Mouse (Mus musculus) midbrain, embryonic 11.5 days (tissue): ENCODE measurements at regions not wholly inside any gene's neighbourhood (a gene's known extent, or its start where the extent isn't known, plus 50 kb on each side); places are given as distances from the start of the nearest gene placed in this dataset.
A peak's percentile ranks its signal among the peaks of the same experiment; 100 is the strongest.

Experiments
- ATAC-seq: fragments of 200-750 bp; cut with Nextera tagmentation; 2 replicates; pipeline ENCODE4 v1.8.0; 2017; ENCODE audit warnings: moderate TSS enrichment, moderate library complexity; ENCODE audit not compliant: low FRiP score
- DNase-seq: peaks from one replicate; pipeline ENCODE4 v3.0.0; 2015; ENCODE audit warnings: low spot score; ENCODE audit errors: missing footprints
- H3K27ac ChIP-seq: fragments of 300-500 bp; sonication (generic); 2 replicates; pipeline ENCODE4 v1.5.1; 2014; ENCODE audit warnings: low read depth, low read length
- H3K27me3 ChIP-seq: fragments of 300-500 bp; sonication (generic); 2 replicates; pipeline ENCODE4 v1.6.1; 2014; ENCODE audit warnings: mild to moderate bottlenecking, low read length, moderate library complexity, mixed read lengths; ENCODE audit not compliant: control insufficient read depth, insufficient read depth
- H3K36me3 ChIP-seq: fragments of 300-500 bp; sonication (generic); 2 replicates; pipeline ENCODE4 v1.6.1; 2014; ENCODE audit warnings: mild to moderate bottlenecking, low read length, moderate library complexity, mixed read lengths; ENCODE audit not compliant: control insufficient read depth, insufficient read depth
- H3K4me1 ChIP-seq: fragments of 300-500 bp; sonication (generic); 2 replicates; pipeline ENCODE4 v1.6.1; 2014; ENCODE audit warnings: low read length; ENCODE audit not compliant: control insufficient read depth, insufficient read depth
- H3K4me2 ChIP-seq: fragments of 300-500 bp; sonication (generic); 2 replicates; pipeline ENCODE4 v1.6.1; 2014; ENCODE audit warnings: mild to moderate bottlenecking, moderate library complexity
- H3K4me3 ChIP-seq: fragments of 300-500 bp; sonication (generic); 2 replicates; pipeline ENCODE4 v1.5.1; 2014; ENCODE audit warnings: low read depth, low read length
- H3K9ac ChIP-seq: fragments of 300-500 bp; sonication (generic); 2 replicates; pipeline ENCODE4 v1.6.1; 2014; ENCODE audit warnings: low read length
- H3K9me3 ChIP-seq: fragments of 300-500 bp; sonication (generic); 2 replicates; pipeline ENCODE4 v1.6.1; 2016; ENCODE audit warnings: low read length; ENCODE audit not compliant: control insufficient read depth
- WGBS: fragments of 180-500 bp; shearing (Covaris S2); extraction: QIAGEN DNeasy Blood & Tissue Kit; methylation state at CpG from one replicate; pipeline ENCODE4 v1.1.7; 2014; 5-methylcytosine and 5-hydroxymethylcytosine counted together

DNA sequence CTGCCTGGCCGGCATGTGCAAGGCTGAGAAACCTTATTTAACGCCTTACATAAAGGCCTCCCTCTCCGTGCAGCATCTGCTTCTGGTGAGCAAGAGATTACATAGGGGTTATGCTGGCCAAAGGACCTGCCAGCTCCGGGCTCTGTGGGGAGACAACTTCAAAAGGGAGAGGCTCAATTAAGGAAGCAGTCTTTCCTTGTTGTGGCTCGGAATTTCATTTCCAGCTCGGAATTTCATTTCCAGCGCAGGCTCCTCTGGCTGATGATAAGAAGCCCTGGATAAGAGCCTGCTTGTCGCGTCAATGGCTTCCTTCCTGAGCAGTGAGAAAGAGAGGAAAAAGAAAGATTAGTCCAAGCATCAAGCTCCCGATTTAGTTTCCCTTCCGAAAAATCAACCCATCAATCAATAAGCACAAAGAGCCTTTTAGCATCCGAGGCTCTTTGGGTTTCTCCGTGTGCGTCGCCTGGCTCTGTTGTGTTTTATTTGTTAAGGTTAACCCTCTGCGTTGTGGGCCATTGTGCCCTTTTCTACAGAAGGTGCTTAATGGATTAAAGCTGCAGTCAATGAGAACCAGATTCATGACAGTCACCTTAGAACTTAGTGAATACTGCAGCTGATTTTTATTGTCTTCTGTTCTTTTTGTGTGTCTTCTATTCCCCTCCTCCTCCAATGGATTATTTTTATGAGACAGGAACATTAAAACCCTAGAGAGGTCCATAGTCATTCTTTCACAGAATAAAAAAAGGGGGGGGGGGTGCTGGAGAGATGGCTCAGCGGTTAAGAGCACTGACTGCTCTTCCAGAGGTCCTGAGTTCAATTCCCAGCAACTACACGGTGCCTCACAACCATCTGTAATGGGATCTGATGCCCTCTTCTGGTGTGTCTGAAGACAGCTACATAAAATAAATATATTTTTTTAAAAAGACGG lies 218.3 kb downstream of the Myo1b start:
- Histone ChIP-seq H3K4me3 (no peak overlapping the region), H3K4me1 (peaks cover 16% of the 10 kb centered on the region), H3K9me3 (no peaks in the 10 kb centered on the region), H3K4me2 (peak overlapping the region; percentile 24), H3K27ac (peak overlapping the region; percentile 73), H3K9ac (no peak overlapping the region; the same call in 1 of the 2 replicates), H3K36me3 (no peaks in the 10 kb centered on the region), H3K27me3 (peaks cover 15% of the 10 kb centered on the region)
- WGBS, result 8% methylated on average over 19 of the region's 19 CpGs
- ATAC-seq, result peak; percentile 87
- peak; percentile 93 for DNase-seq

DNA sequence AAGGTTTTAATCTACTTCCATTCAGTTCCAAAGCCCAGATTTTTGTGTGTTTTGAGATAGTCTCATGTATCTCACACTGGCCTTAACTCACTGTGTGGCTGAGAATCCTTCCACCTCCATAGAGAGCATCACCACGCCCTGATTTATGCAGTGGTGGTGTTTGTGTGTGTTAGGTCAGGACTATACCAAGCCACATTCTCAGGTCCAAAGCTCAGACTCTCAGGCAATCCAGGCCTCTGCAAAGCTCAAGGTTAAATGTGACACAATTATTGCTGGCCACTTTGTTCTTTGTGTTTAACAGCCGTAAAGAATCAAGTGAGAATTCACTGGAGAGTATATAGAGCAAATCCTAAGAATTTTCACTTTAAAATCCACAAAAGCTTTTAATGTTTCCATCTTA lies 218.2 kb upstream of the Nabp1 start:
- no peak overlapping the region; the same call in 1 of the 2 replicates for H3K27ac ChIP-seq
- H3K9me3 ChIP-seq, result no peaks in the 10 kb centered on the region
- no peak overlapping the region for H3K9ac ChIP-seq
- ATAC-seq, result no peak
- peaks cover 15% of the 10 kb centered on the region for H3K27me3 ChIP-seq
- DNase-seq, result peak; percentile 87
- H3K4me2 ChIP-seq, result no peak overlapping the region
- 51% methylated on average over 2 of the region's 2 CpGs for WGBS
- H3K4me3 ChIP-seq, result no peak overlapping the region
- no peaks in the 10 kb centered on the region for H3K36me3 ChIP-seq
- peaks cover 16% of the 10 kb centered on the region for H3K4me1 ChIP-seq

DNA sequence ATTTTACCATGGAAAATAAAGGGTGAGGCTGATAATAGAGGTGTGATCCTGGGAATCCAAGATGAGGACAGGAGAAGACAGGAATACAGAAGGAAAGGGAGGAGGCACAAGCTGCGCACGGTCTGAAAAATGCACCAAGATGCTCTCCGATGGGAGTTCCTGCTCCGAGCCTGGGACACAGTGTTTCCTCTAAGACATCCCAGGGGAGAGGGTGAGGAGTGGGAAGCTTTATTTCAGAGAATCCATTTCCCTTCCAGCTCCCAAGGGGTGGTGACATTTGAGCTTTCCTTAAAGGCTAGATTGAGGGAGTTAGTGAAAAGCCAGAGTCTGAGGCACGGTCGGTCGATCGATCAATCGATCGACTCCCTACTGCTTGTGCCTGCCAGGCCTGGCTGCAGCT lies 212.7 kb upstream of the Nabp1 start:
- Histone ChIP-seq H3K27ac (no peak overlapping the region), H3K4me1 (no peaks in the 10 kb centered on the region), H3K27me3 (peaks cover 5% of the 10 kb centered on the region), H3K9ac (no peak overlapping the region), H3K4me2 (no peak overlapping the region), H3K9me3 (no peaks in the 10 kb centered on the region), H3K36me3 (no peaks in the 10 kb centered on the region), H3K4me3 (no peak overlapping the region)
- WGBS, result 90% methylated on average over 10 of the region's 10 CpGs
- no peak for ATAC-seq
- peak; percentile 77 for DNase-seq

DNA sequence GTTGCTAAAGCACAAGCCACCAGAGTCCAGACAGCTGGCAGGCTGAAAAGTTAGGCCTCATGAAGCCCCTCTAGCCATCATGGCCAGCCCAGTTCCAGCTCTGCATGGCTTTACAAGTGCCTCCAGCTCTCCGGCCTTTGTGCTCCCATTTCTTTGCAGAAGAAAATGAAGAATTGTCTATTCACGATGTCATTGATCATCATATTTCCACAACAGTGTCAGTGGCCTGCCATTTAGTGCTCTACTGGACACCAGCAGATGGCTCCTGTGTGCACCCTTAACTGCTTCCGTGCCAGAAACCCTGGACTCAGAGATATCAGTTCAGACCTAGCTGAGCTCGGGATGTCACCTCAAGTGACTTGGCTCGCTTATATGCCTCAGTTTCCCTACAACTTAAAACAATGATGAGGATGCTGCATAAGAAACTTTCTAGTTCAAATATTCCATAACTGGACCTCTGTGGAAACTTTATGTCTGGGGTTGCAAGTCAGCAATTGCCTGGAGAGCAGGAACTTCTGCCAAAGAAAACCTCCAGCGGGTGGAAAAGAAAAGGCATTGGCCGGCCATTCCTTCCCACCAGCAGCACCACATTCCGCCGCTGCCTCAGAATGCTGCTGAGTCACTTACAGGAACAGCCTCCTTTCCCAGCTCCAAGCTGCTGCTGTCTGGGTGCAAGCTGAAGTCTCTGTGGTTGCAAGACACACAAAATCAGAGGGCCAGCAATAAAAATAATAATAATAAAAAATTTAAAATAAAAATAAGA lies 211.4 kb upstream of the Nabp1 start:
- Histone ChIP-seq H3K9me3 (no peaks in the 10 kb centered on the region), H3K27ac (no peak overlapping the region), H3K27me3 (no peaks in the 10 kb centered on the region; the same call in 1 of the 2 replicates), H3K4me1 (no peaks in the 10 kb centered on the region), H3K36me3 (no peaks in the 10 kb centered on the region), H3K9ac (no peak overlapping the region), H3K4me2 (no peak overlapping the region), H3K4me3 (no peak overlapping the region)
- 85% methylated on average over 9 of the region's 9 CpGs for WGBS
- no peak for ATAC-seq
- DNase-seq, result peak; percentile 57

- no peaks in the 10 kb centered on the region; the same call in 1 of the 2 replicates for H3K27me3 ChIP-seq
- no peaks in the 10 kb centered on the region for H3K4me1 ChIP-seq
- no peak overlapping the region for H3K9ac ChIP-seq
- WGBS, result 76% methylated on average over 5 of the region's 5 CpGs
- H3K4me2 ChIP-seq, result no peak overlapping the region
- no peak overlapping the region for H3K27ac ChIP-seq
- DNase-seq (peak; percentile 81), ATAC-seq (no peak)
- H3K4me3 ChIP-seq, result no peak overlapping the region
- no peaks in the 10 kb centered on the region for H3K36me3 ChIP-seq
- H3K9me3 ChIP-seq, result no peaks in the 10 kb centered on the region
Measured at GRCm38 (mm10) chr1:51688946-51689345, 210.7 kb upstream of the Nabp1 start.

DNA sequence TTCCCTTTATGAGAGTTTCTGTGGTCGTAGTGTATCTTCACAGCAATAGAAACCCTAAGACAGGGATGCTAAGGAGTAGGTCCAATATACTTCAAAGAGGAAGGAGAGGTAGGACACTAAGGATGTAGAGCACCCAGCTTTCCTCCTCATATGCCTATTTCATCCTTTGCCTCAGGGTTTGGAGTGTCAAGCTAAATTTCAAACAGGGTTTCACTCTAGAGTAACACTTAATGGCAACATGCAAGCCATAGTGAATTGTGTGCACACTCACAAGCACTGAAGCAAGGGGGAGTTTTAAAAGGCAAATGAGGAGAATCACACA lies 210.0 kb upstream of the Nabp1 start:
- no peak for ATAC-seq
- WGBS, result 33% methylated on average over 1 of the region's 1 CpGs

GRCm38 (mm10) chr1:51687484-51688223 lies 209.4 kb upstream of the Nabp1 start:
- Histone ChIP-seq H3K4me2 (no peak overlapping the region), H3K27me3 (no peaks in the 10 kb centered on the region; the same call in 1 of the 2 replicates), H3K9ac (no peak overlapping the region), H3K9me3 (no peaks in the 10 kb centered on the region), H3K36me3 (no peaks in the 10 kb centered on the region), H3K4me1 (no peaks in the 10 kb centered on the region), H3K27ac (no peak overlapping the region), H3K4me3 (no peak overlapping the region)
- DNase-seq (peak; percentile 85), ATAC-seq (no peak)
- WGBS, result 35% methylated on average over 7 of the region's 7 CpGs

More for the DNA sequence above, 210.0 kb upstream of the Nabp1 start:
- Histone ChIP-seq H3K4me1 (no peaks in the 10 kb centered on the region), H3K36me3 (no peaks in the 10 kb centered on the region), H3K9ac (no peak overlapping the region), H3K27ac (no peak overlapping the region), H3K4me2 (no peak overlapping the region), H3K27me3 (no peaks in the 10 kb centered on the region; the same call in 1 of the 2 replicates), H3K4me3 (no peak overlapping the region), H3K9me3 (no peaks in the 10 kb centered on the region)
- no peak for DNase-seq

- WGBS, result 89% methylated on average over 3 of the region's 3 CpGs
- ATAC-seq (no peak), DNase-seq (peak; percentile 49)
Measured at GRCm38 (mm10) chr1:51686759-51687158, 208.5 kb upstream of the Nabp1 start.

More at GRCm38 (mm10) chr1:51686759-51687158, 208.5 kb upstream of the Nabp1 start:
- H3K4me2 ChIP-seq, result no peak overlapping the region
- H3K4me3 ChIP-seq, result no peak overlapping the region
- no peaks in the 10 kb centered on the region for H3K9me3 ChIP-seq
- H3K27me3 ChIP-seq, result no peaks in the 10 kb centered on the region; the same call in 1 of the 2 replicates
- no peak overlapping the region for H3K27ac ChIP-seq
- no peaks in the 10 kb centered on the region for H3K36me3 ChIP-seq
- H3K9ac ChIP-seq, result no peak overlapping the region
- H3K4me1 ChIP-seq, result no peaks in the 10 kb centered on the region
